In genomic region chr2:29802075-29802826, GRCm38 (mm10) we compare ENCODE assay signal across 8 mouse cellular contexts. TPM values are rescaled to one million over a fixed set of nuclear protein-coding genes. Genes with fewer than 3 reads are reported as not detected.
DNase-seq lines count a peak whose midpoint lies in the region; ATAC-seq and TF ChIP-seq lines count a peak whose summit lies in the region.

Gene Slc27a4, plus strand, starts transcription at chr2:29802634.

- 6% methylated on average over 24 of the region's 28 CpGs for WGBS in hindbrain, embryonic 16.5 days

- peaks cover 31% of the 10 kb centered on the region for H3K36me3 ChIP-seq in hindbrain, embryonic 16.5 days (ENCODE audit: control insufficient read depth, insufficient read depth, low read length)

- peak within 1 kb of the TSS; percentile 84 for H3K9ac ChIP-seq in hindbrain, embryonic 16.5 days (ENCODE audit: low read depth, low read length)

- H3K4me1 ChIP-seq in hindbrain, embryonic 16.5 days (ENCODE audit: control insufficient read depth, insufficient read depth, low read depth, low read length): peaks cover 15% of the 10 kb centered on the region

- peak; percentile 98 for ATAC-seq in hindbrain, embryonic 16.5 days
- peak; percentile 99 for ATAC-seq in megakaryocyte, adult 5-6 weeks (ENCODE audit: poor library complexity, severe bottlenecking)

- peak within 1 kb of the TSS; percentile 62 for H3K4me2 ChIP-seq in hindbrain, embryonic 16.5 days (ENCODE audit: low read length)

- no peak; the same call in 1 of the 2 replicates for TF ChIP-seq CTCF in left cerebral cortex, adult 2 months (IDR thresholded peaks at IDR 0.05)

- H3K27ac ChIP-seq in hindbrain, embryonic 16.5 days (ENCODE audit: low read depth, low read length): peak within 1 kb of the TSS; percentile 89
- H3K27ac ChIP-seq in left cerebral cortex, adult 2 months: peak within 1 kb of the TSS; percentile 93

- intact Hi-C loops in left cerebral cortex, adult 2 months (cut with DNase I): no loop called here

- DNase-seq in WW6 (ENCODE audit: low read depth, low spot score): peak; percentile 80
- DNase-seq in cerebellum, postnatal 4 days (ENCODE audit: low spot score in 2 of 2): peak; percentile 95 to 96
- DNase-seq in gastrocnemius, adult 18-20 months (ENCODE audit: low spot score): peak; percentile 97
- DNase-seq in left cerebral cortex, adult 2 months (ENCODE audit: extremely low spot score in 1 of 2, low spot score in 2 of 2): peak; percentile 97 to 98
- DNase-seq in right cerebral cortex, adult 2 months (ENCODE audit: low spot score in 2 of 2): peak; percentile 98 to 99
- DNase-seq in urinary bladder, postnatal 14 days (ENCODE audit: low spot score): peak; percentile 97

- no peaks in the 10 kb centered on the region for H3K9me3 ChIP-seq in hindbrain, embryonic 16.5 days (ENCODE audit: control insufficient read depth, low read length)

- H3K27me3 ChIP-seq in hindbrain, embryonic 16.5 days (replicated peaks; ENCODE audit: control insufficient read depth, insufficient read depth, low read length): no peaks in the 10 kb centered on the region

- H3K4me3 ChIP-seq in hindbrain, embryonic 16.5 days (ENCODE audit: low read length): peak within 1 kb of the TSS; percentile 77
- peak within 1 kb of the TSS; percentile 92 for H3K4me3 ChIP-seq in left cerebral cortex, adult 2 months

RNA-seq across cellular contexts. Expression of gene Slc27a4, which starts in this region (rescaled TPM):
- total RNA-seq in gastrocnemius, adult 18-20 months (2021): 1 to 10 TPM; 6.5 to 7.0 TPM
- 45.9 and 47.9 TPM in 2 replicates for polyA plus RNA-seq in hindbrain, embryonic 16.5 days (2015; fragmentation: Nextera tagmentation; extraction: Ambion mirVana)
- total RNA-seq in left cerebral cortex, adult 2 months (2021): 10 to 100 TPM; 74.7 to 80.7 TPM
- total RNA-seq in megakaryocyte, adult 5-6 weeks (2015): 14.1 and 17.7 TPM in 2 replicates
- 17.4 and 18.0 TPM in 2 replicates for total RNA-seq in megakaryocyte, adult 5-6 weeks (2017)

Comparison
In these comparisons a context has a peak if more than half of its experiments do, and no peak if none do; other contexts are left out.
1. Peak in every context shown above with its lines: DNase-seq, ATAC-seq, H3K4me3 ChIP-seq and H3K27ac ChIP-seq.